Mouse (Mus musculus): ENCODE data around the gene Sec22a. TPM values are rescaled to one million over a fixed set of nuclear protein-coding genes. Genes with fewer than 3 reads are reported as not detected.

The Sec22a gene
- polyA plus RNA-seq, 1 experiment from 2014 or later: 11.8 TPM

DNA sequence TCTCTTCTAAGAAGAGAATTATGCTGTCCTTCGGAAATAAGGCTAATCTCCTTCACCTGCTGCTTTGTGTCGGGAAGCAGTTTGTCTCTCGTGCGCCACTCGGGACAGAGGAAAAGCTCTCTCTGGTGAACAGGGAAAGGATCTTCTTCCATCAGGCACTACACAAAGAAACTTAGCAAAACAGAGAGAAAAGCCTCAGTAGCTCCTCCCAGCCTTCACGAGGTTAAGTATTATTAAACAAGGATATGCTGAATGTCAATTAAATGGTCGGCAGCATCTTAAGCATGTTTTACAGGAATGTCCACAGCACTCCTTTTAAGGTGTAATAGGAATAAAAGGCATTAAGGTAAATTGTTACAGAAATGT, 328 bp upstream of the Sec22a start:
- DNase-seq (no peak), ATAC-seq (ENCODE audit: low read depth) (no peak)
- no peaks in the 10 kb centered on the region for H3K27me3 ChIP-seq
- H3K27ac ChIP-seq: no peak overlapping the region
- H3K36me3 ChIP-seq: no peaks in the 10 kb centered on the region
- no peaks in the 10 kb centered on the region for H3K9me3 ChIP-seq (replicated peaks)
- H3K4me1 ChIP-seq (replicated peaks): peaks cover 19% of the 10 kb centered on the region
- WGBS (ENCODE audit: insufficient replicate concordance): 2% methylated on average over 7 of the region's 7 CpGs
- H3K9ac ChIP-seq: peak overlapping the region; percentile 51; the same call in 1 of the 2 replicates
- H3K4me2 ChIP-seq: peak overlapping the region; percentile 86
- peak overlapping the region; percentile 85 for H3K4me3 ChIP-seq (replicated peaks)

DNA sequence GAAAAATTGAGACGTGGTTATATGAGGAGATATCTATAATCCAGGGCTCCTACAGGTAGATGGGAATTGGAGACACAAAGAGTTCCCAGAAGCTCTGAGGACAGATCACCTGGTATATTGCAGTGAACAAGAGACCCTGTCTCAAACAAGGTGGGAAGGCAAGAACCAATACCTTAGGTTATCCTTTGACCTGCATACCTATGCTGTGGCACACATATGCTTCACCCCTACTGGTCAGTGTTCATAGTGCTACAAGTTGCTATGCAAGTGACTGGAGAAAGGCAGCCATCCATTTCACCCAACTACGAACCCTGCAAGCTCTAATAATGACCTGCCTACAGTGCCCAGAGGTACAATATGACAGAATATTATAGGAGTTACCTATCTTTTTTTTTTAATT, 1.5 kb downstream of the Sec22a start:
- ATAC-seq (ENCODE audit: low read depth) (no peak), DNase-seq (no peak)
- H3K9me3 ChIP-seq (replicated peaks): no peaks in the 10 kb centered on the region
- 76% methylated on average over 2 of the region's 2 CpGs for WGBS (ENCODE audit: insufficient replicate concordance)
- no peaks in the 10 kb centered on the region for H3K27me3 ChIP-seq
- no peak overlapping the region for H3K27ac ChIP-seq
- H3K4me3 ChIP-seq (replicated peaks): no peak overlapping the region
- no peak overlapping the region for H3K4me2 ChIP-seq
- peaks cover 19% of the 10 kb centered on the region for H3K4me1 ChIP-seq (replicated peaks)
- H3K36me3 ChIP-seq: no peaks in the 10 kb centered on the region
- no peak overlapping the region for H3K9ac ChIP-seq

DNA sequence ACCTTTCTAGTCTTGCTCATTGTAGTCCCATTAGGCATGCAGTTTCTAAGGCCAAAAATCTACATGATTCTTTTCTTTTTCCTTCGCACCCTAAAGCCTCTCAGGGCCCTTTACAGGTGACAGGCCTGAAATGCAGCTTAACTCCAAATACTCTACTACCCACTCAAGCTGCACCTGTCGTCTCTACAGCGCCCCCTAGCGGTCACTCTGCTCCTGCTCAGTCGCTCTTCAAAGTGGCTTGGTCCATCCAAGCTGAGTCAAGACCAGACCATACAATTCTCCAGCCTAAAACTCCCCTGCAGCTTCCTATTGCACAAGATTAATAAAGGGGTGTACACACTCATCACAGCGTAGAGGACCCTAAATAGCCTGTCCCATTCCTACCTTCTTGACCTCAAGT, 3.1 kb downstream of the Sec22a start:
- DNase-seq: peak; percentile 38
- 27% methylated on average over 6 of the region's 6 CpGs for WGBS (ENCODE audit: insufficient replicate concordance)
- Histone ChIP-seq H3K9ac (no peak overlapping the region), H3K27me3 (no peaks in the 10 kb centered on the region), H3K27ac (no peak overlapping the region), H3K4me1 (replicated peaks) (peaks cover 19% of the 10 kb centered on the region), H3K36me3 (no peaks in the 10 kb centered on the region), H3K4me3 (replicated peaks) (no peak overlapping the region), H3K4me2 (no peak overlapping the region), H3K9me3 (replicated peaks) (no peaks in the 10 kb centered on the region)
- no peak for ATAC-seq (ENCODE audit: low read depth)

DNA sequence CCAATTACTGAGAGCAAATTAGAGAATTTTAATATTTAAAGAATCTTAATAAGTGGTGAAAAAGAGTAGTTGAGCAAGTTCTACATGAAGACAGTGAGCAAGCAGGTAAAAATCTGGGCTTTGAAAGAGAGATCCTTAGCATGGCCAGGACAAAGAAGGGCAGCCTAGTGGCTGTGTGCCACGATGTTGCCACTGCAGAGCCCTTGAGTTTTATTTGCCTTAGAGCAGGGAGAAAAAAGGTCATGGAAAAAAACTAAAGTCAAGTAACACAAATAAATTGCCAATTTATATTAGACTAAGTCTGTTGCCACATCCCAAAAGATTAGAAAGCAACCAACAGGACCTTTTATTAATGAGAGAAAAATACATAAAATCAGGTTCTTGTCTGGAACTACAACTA, 6.3 kb downstream of the Sec22a start:
- H3K9me3 ChIP-seq (replicated peaks): no peaks in the 10 kb centered on the region
- no peaks in the 10 kb centered on the region for H3K27me3 ChIP-seq
- WGBS (ENCODE audit: insufficient replicate concordance): 72% methylated on average over 1 of the region's 1 CpGs
- H3K9ac ChIP-seq: no peak overlapping the region
- H3K4me3 ChIP-seq (replicated peaks): no peak overlapping the region
- no peak overlapping the region for H3K4me2 ChIP-seq
- no peak overlapping the region for H3K27ac ChIP-seq
- H3K36me3 ChIP-seq: no peaks in the 10 kb centered on the region
- no peak for DNase-seq
- no peak for ATAC-seq (ENCODE audit: low read depth)
- no peaks in the 10 kb centered on the region; the same call in 1 of the 2 replicates for H3K4me1 ChIP-seq (replicated peaks)

DNA sequence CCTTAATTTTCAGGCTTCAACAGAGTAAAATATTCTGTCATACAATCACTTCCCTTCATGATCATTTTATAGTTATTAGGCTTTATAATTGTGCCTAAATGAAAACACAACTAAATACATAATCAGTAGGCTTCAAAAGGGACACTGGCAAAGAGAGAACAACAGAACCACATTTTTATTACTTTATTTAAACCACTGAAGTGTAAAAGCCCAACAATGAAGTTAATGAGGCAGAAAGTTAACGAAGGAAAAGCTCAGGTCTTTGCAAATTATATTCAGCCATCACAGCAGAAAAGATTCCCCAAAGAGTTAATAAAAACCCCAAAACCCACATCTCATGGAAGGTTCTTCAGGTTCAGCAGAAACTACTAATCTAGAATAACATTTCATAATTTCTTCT, 33.3 kb downstream of the Sec22a start:
- no peak for DNase-seq
- Histone ChIP-seq H3K4me3 (replicated peaks) (no peak overlapping the region), H3K4me1 (replicated peaks) (no peaks in the 10 kb centered on the region), H3K4me2 (no peak overlapping the region), H3K27me3 (no peaks in the 10 kb centered on the region), H3K9me3 (replicated peaks) (no peaks in the 10 kb centered on the region), H3K9ac (no peak overlapping the region), H3K27ac (no peak overlapping the region), H3K36me3 (peaks cover 7% of the 10 kb centered on the region; the same call in 1 of the 2 replicates)
- ATAC-seq (ENCODE audit: low read depth): no peak
- WGBS (ENCODE audit: insufficient replicate concordance): 64% methylated on average over 1 of the region's 1 CpGs

DNA sequence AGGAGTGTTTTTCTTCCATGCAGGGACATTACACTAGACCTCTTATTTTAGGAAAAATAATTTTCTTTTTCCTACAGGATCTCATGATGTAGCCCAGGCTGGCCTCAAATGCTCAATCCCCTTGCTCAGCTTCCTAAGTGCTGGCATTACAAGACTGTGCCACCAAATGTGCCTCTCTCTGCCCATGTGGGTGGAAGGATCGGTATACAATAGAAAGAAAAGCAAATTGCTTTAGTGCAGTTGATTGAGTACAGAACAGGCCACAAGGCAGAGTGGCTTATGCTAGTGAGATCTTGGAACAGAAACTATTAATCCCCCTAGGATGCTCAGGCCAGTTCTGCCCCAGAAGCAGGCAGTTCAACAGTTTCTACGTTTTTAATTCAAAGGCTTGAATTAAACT, 43.9 kb downstream of the Sec22a start:
- H3K36me3 ChIP-seq: no peaks in the 10 kb centered on the region
- no peaks in the 10 kb centered on the region for H3K4me1 ChIP-seq (replicated peaks)
- no peak overlapping the region for H3K27ac ChIP-seq
- H3K9me3 ChIP-seq (replicated peaks): no peaks in the 10 kb centered on the region
- no peak overlapping the region for H3K4me2 ChIP-seq
- no peaks in the 10 kb centered on the region for H3K27me3 ChIP-seq
- 70% methylated on average over 2 of the region's 2 CpGs for WGBS (ENCODE audit: insufficient replicate concordance)
- no peak for DNase-seq
- no peak for ATAC-seq (ENCODE audit: low read depth)
- no peak overlapping the region for H3K9ac ChIP-seq
- H3K4me3 ChIP-seq (replicated peaks): no peak overlapping the region

DNA sequence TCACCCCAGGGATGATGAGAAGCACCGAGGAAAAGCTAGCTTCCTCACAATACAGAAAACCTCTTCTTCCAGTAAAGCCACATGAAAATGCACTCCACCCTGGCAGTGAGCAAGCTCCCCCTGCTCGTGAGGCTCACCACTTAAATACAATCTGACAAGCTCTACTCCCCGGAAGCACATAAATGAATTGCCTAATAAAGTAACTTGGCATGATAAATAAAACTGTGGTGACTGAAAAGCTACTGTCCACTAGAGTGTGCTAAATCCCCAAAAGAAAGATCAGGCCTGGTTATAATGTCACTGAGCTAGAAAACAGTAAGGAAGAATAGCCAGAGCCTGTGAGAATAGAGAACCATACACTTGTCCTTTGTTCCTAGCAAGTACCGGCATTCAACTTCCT, 44.4 kb downstream of the Sec22a start:
- H3K27ac ChIP-seq: no peak overlapping the region
- no peak for DNase-seq

DNA sequence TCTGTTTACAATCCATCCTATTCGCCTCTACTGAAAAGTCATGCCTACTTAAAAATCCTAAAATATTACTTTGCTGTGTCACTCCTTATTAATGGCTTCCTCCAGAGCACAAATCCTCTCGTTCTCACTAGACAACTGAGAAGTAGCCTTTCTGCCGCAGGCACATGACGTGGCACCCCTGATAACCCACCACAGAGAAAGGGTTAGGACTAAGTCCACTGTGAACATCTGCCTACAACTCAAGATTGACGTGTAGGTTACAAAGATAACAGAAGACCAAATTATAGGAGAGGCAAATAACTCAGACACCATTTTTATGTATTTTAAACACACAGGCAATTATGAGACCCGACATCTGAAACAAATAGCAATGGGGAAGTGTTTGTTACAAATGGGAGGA, 45.3 kb downstream of the Sec22a start:
- H3K4me3 ChIP-seq (replicated peaks): no peak overlapping the region

More for the DNA sequence above, 44.4 kb downstream of the Sec22a start:
- Histone ChIP-seq H3K4me2 (no peak overlapping the region), H3K9ac (no peak overlapping the region), H3K4me1 (replicated peaks) (no peaks in the 10 kb centered on the region), H3K36me3 (no peaks in the 10 kb centered on the region), H3K27me3 (no peaks in the 10 kb centered on the region), H3K9me3 (replicated peaks) (no peaks in the 10 kb centered on the region), H3K4me3 (replicated peaks) (no peak overlapping the region)
- no peak for ATAC-seq (ENCODE audit: low read depth)
- WGBS (ENCODE audit: insufficient replicate concordance): 52% methylated on average over 4 of the region's 4 CpGs

DNA sequence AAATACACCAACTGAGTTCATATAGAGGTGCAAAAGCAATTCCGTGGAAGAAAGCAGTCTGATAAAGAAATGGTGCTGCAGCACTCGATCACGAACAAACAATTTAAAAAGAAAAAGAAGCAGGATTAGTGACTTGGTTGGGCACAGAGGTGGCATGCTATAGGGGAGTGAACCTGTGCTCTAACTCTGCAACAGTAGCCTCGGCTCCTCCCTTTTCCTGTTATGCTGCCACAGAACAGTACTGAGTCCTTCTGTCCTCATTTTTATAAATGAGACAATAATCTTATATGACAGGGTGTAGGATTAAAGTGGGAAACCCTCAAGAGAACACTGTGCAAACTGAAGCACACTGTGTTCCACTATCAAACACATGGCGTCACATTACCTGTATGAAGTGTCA, 46.3 kb downstream of the Sec22a start:
- ATAC-seq (ENCODE audit: low read depth) (no peak), DNase-seq (no peak)
- no peaks in the 10 kb centered on the region for H3K36me3 ChIP-seq
- no peaks in the 10 kb centered on the region for H3K9me3 ChIP-seq (replicated peaks)
- no peaks in the 10 kb centered on the region for H3K4me1 ChIP-seq (replicated peaks)
- WGBS (ENCODE audit: insufficient replicate concordance): 61% methylated on average over 5 of the region's 5 CpGs
- no peak overlapping the region for H3K4me3 ChIP-seq (replicated peaks)
- no peak overlapping the region for H3K27ac ChIP-seq
- no peak overlapping the region for H3K4me2 ChIP-seq
- no peak overlapping the region for H3K9ac ChIP-seq
- H3K27me3 ChIP-seq: no peaks in the 10 kb centered on the region

More for the DNA sequence above, 45.3 kb downstream of the Sec22a start:
- H3K27ac ChIP-seq: no peak overlapping the region
- 37% methylated on average over 6 of the region's 6 CpGs for WGBS (ENCODE audit: insufficient replicate concordance)
- no peak for DNase-seq
- H3K9ac ChIP-seq: no peak overlapping the region
- H3K4me1 ChIP-seq (replicated peaks): no peaks in the 10 kb centered on the region
- no peaks in the 10 kb centered on the region for H3K9me3 ChIP-seq (replicated peaks)
- H3K27me3 ChIP-seq: no peaks in the 10 kb centered on the region
- no peak for ATAC-seq (ENCODE audit: low read depth)
- no peak overlapping the region for H3K4me2 ChIP-seq
- no peaks in the 10 kb centered on the region for H3K36me3 ChIP-seq

DNA sequence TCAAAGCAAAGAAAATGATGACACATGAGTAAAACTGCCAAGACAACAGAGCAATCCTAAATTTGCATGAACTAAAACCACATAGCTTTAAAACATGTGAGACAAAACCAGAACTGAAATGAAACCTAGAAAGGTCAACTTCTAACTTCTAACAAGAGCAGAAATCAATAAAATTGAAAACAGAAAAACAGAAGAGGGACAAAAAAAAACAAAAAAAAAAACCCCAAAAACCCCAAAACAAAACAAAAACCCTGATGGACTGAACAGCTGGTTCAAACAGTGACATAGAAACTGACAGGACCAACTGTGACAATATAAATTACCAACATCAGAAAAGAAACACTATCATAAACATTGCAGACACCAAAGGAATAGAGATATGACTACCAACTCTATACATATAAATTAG, 46.9 kb downstream of the Sec22a start:
- no peaks in the 10 kb centered on the region for H3K36me3 ChIP-seq
- no peaks in the 10 kb centered on the region for H3K27me3 ChIP-seq
- H3K4me2 ChIP-seq: no peak overlapping the region
- no peaks in the 10 kb centered on the region for H3K9me3 ChIP-seq (replicated peaks)
- ATAC-seq (ENCODE audit: low read depth) (no peak), DNase-seq (no peak)
- H3K9ac ChIP-seq: no peak overlapping the region
- no peak overlapping the region for H3K27ac ChIP-seq
- no peak overlapping the region for H3K4me3 ChIP-seq (replicated peaks)
- no peaks in the 10 kb centered on the region for H3K4me1 ChIP-seq (replicated peaks)

DNA sequence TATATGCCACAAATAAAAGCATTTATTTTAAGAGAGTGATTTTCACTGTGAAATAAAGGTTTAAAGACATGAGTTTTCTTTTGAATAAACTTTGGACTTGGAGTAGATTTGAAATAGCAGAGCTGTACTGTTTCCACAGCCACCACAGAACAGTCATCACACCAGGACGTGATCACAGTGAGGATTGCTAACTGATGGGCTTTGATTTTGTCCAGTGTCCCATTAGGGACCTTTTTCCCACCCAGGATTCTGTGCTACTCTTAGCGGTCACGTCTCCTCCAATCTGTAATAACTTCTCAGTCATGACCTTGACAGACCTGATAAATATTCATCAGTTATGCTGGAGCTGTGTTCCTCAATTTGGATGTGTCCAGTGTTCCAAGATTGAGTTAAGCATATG, 48.2 kb downstream of the Sec22a start:
- ATAC-seq (ENCODE audit: low read depth) (no peak), DNase-seq (no peak)
- Histone ChIP-seq H3K4me1 (replicated peaks) (no peaks in the 10 kb centered on the region), H3K27me3 (no peaks in the 10 kb centered on the region), H3K4me2 (no peak overlapping the region), H3K27ac (no peak overlapping the region), H3K36me3 (no peaks in the 10 kb centered on the region), H3K9me3 (replicated peaks) (no peaks in the 10 kb centered on the region), H3K4me3 (replicated peaks) (no peak overlapping the region), H3K9ac (no peak overlapping the region)
- WGBS (ENCODE audit: insufficient replicate concordance): 69% methylated on average over 3 of the region's 3 CpGs

DNA sequence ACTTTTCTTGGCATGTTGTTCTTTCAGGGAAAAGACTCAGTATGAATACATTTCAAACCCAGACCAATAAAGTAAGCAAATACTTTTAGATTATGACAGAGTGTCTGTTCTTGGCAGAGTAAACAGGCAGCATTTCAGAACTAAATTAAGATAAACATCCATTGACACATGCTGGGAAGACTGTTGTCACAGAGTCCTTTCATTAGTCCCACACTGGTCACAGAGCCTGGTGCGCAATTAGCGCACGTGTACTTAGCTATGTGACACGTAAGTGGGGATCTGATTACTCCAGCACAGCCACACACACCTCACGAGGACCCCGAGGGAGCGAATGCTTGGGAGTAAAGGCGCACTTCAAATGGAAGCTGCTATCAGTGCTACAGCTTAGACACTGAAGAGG, 52.1 kb downstream of the Sec22a start:
- no peak for DNase-seq

More for the DNA sequence above, 52.1 kb downstream of the Sec22a start:
- WGBS (ENCODE audit: insufficient replicate concordance): 71% methylated on average over 8 of the region's 8 CpGs
- Histone ChIP-seq H3K4me2 (no peak overlapping the region), H3K4me3 (replicated peaks) (no peak overlapping the region), H3K27me3 (no peaks in the 10 kb centered on the region), H3K36me3 (no peaks in the 10 kb centered on the region), H3K27ac (no peak overlapping the region), H3K9me3 (replicated peaks) (no peaks in the 10 kb centered on the region), H3K4me1 (replicated peaks) (peaks cover 5% of the 10 kb centered on the region), H3K9ac (no peak overlapping the region)
- ATAC-seq (ENCODE audit: low read depth): no peak

All from liver, embryonic 13.5 days (tissue).